Mouse (Mus musculus): ENCODE measurements around the gene Fam13a. TPM values are rescaled to one million over a fixed set of nuclear protein-coding genes. Genes with fewer than 3 reads are reported as not detected.

Fam13a gene
- polyA plus RNA-seq, 1 experiment from 2014 or later = 3.5 TPM

- no peak for DNase-seq (ENCODE audit: low spot score)
- no peak overlapping the region for H3K4me3 ChIP-seq
- H3K4me1 ChIP-seq (replicated peaks) = no peaks in the 10 kb centered on the region
- no peak overlapping the region for H3K27ac ChIP-seq
- peaks cover 4% of the 10 kb centered on the region for H3K36me3 ChIP-seq
- WGBS = 91% methylated on average over 4 of the region's 4 CpGs
- no peaks in the 10 kb centered on the region for H3K27me3 ChIP-seq (ENCODE audit: insufficient read depth, poor library complexity, severe bottlenecking)
- no peaks in the 10 kb centered on the region for H3K9me3 ChIP-seq
These were observed 129.4 kb downstream of the Fam13a start for GRCm38 (mm10) chr6:58894994-58895393.

- 95% methylated on average over 6 of the region's 6 CpGs for WGBS
- Histone ChIP-seq H3K27me3 (ENCODE audit: insufficient read depth, poor library complexity, severe bottlenecking) (no peaks in the 10 kb centered on the region), H3K4me1 (replicated peaks) (no peaks in the 10 kb centered on the region), H3K36me3 (peaks cover 8% of the 10 kb centered on the region), H3K4me3 (no peak overlapping the region), H3K9me3 (no peaks in the 10 kb centered on the region), H3K27ac (no peak overlapping the region)
- no peak for DNase-seq (ENCODE audit: low spot score)
These were observed 131.0 kb downstream of the Fam13a start for GRCm38 (mm10) chr6:58893307-58893706.

- Histone ChIP-seq H3K27me3 (ENCODE audit: insufficient read depth, poor library complexity, severe bottlenecking) (no peaks in the 10 kb centered on the region), H3K27ac (no peak overlapping the region), H3K4me3 (no peak overlapping the region), H3K36me3 (peaks cover 8% of the 10 kb centered on the region), H3K4me1 (replicated peaks) (no peaks in the 10 kb centered on the region), H3K9me3 (no peaks in the 10 kb centered on the region)
- WGBS = 91% methylated on average over 3 of the region's 3 CpGs
- DNase-seq (ENCODE audit: low spot score) = no peak
These were observed 134.4 kb downstream of the Fam13a start for GRCm38 (mm10) chr6:58889917-58890316.

- H3K4me1 ChIP-seq (replicated peaks) = no peaks in the 10 kb centered on the region
- H3K27me3 ChIP-seq (ENCODE audit: insufficient read depth, poor library complexity, severe bottlenecking) = no peaks in the 10 kb centered on the region
- no peak overlapping the region for H3K4me3 ChIP-seq
- no peaks in the 10 kb centered on the region for H3K9me3 ChIP-seq
- 84% methylated on average over 6 of the region's 6 CpGs for WGBS
- H3K27ac ChIP-seq = no peak overlapping the region
- no peak for DNase-seq (ENCODE audit: low spot score)
- H3K36me3 ChIP-seq = 0 out of 2 replicates have a peak, but pooled peaks cover 6% of the 10 kb centered on the region
These were observed 142.1 kb downstream of the Fam13a start for GRCm38 (mm10) chr6:58882271-58882670.

Other genes starting within 250 kb of the Fam13a start
- 5.2 and 6.8 TPM in 2 replicates for gene Herc3, start 193.1 kb downstream of the Fam13a start, polyA plus RNA-seq (2016; fragmentation: Nextera tagmentation; extraction: Ambion mirVana)
- 7.5 and 20.1 TPM in 2 replicates for gene Nap1l5, start 117.5 kb downstream of the Fam13a start, polyA plus RNA-seq (2016; fragmentation: Nextera tagmentation; extraction: Ambion mirVana)
- 6.3 and 8.2 TPM in 2 replicates for gene Tigd2, start 184.3 kb upstream of the Fam13a start, polyA plus RNA-seq (2016; fragmentation: Nextera tagmentation; extraction: Ambion mirVana)

Measured in hindbrain, embryonic 10.5 days (tissue).